Mouse (Mus musculus) cerebellum, adult 2 months (tissue): ENCODE results near the gene Cradd.

Source experiments
- CTCF ChIP-seq: fragments of 200-500 bp; IDR thresholded peaks from 2 replicates; pipeline ENCODE4 v1.5.1; 2011; ENCODE audit warnings: low read depth, mild to moderate bottlenecking, control low read depth, low read length, moderate library complexity, borderline replicate concordance; ENCODE audit not compliant: insufficient read depth
- POLR2A ChIP-seq: fragments of 200-500 bp; IDR thresholded peaks from 2 replicates; pipeline ENCODE4 v1.6.1; 2011; ENCODE audit warnings: low read length, control low read depth, borderline replicate concordance; ENCODE audit not compliant: insufficient read depth

- TF ChIP-seq CTCF: no peak
- no peak for TF ChIP-seq POLR2A
Observed at GRCm38 (mm10) chr10:95342833-95343590, 19.1 kb upstream of the Cradd start.
